Mouse (Mus musculus): Measurements from ENCODE around the gene 1700023F06Rik. TPM values are rescaled to one million over a fixed set of nuclear protein-coding genes. Genes with fewer than 3 reads are reported as not detected.

1700023F06Rik gene
- total and polyA plus RNA-seq, 3 experiments, result not detected

DNA sequence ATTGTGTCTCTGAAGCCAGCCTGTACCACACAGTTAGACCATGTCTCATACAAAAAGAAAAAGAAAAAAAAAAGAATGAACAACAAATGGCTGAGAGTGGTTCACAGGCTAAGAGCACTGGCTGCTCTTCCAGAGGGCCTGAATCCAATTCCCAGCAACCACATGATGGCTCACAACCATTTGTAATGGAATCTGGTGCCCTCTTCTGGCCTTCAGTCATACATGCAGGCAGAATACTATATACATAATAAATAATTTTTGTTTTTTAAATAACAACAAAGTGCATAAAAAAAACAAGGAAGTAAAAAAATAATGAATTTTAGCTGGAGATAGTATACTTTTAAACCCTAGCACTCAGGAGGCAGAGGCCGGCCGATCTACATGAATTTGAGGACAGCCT is 21.2 kb upstream of the 1700023F06Rik start:
- H3K79me2 ChIP-seq (replicated peaks; ENCODE audit: control insufficient read depth, extremely low read depth, insufficient read depth, poor library complexity, severe bottlenecking), result no peaks in the 10 kb centered on the region
- H3K4me2 ChIP-seq (ENCODE audit: insufficient read depth, low read depth, poor library complexity, severe bottlenecking), result no peak overlapping the region
- dilution Hi-C loops (cut with MboI; ENCODE audit: extremely low pct_ligation_motif_present, extremely low pct_unique_long_range_greater_than_20kb, low sequenced_read_pairs), result no loop called here
- peaks cover 12% of the 10 kb centered on the region for H3K9me3 ChIP-seq (replicated peaks; ENCODE audit: low read length)
- TF ChIP-seq USF1 (IDR thresholded peaks at IDR 0.05; ENCODE audit: low read depth, low read length), result no peak
- TF ChIP-seq SMC3 (IDR thresholded peaks at IDR 0.05; ENCODE audit: low read depth, low read length), result peak; percentile 37
- no peak for TF ChIP-seq TCF12 (IDR thresholded peaks at IDR 0.05; ENCODE audit: low read depth, low read length)
- peak; percentile 34 for TF ChIP-seq RAD21 (IDR thresholded peaks at IDR 0.05; ENCODE audit: low read depth, low read length)
- TF ChIP-seq CTCF (conservative IDR thresholded peaks at IDR 0.05 in 1 of 2, IDR thresholded peaks at IDR 0.05 in 1 of 2; ENCODE audit: low read depth in 2 of 2, low read length in 2 of 2), result peak in 1 of 2 experiments; percentile 50; a peak in 2 of 4 replicates
- no peak for TF ChIP-seq JUND (conservative IDR thresholded peaks at IDR 0.05; ENCODE audit: low read depth, low read length)
- in situ Hi-C loops (cut with MboI; ENCODE audit: low pct_ligation_motif_present, low pct_unique_long_range_greater_than_20kb, low sequenced_read_pairs), result no loop called here
- H3K4me3 ChIP-seq (replicated peaks in 1 of 3; ENCODE audit: low read depth in 2 of 3, low read length in 2 of 3, poor library complexity in 1 of 3), result no peak overlapping the region
- H3K4me1 ChIP-seq (ENCODE audit: control insufficient read depth in 1 of 2, insufficient read depth in 2 of 2), result peaks cover 10 to 46% of the 10 kb centered on the region in 2 experiments
- no peak overlapping the region for H3K9ac ChIP-seq (ENCODE audit: insufficient read depth, low read depth)
- no peak overlapping the region for H3K27ac ChIP-seq (ENCODE audit: insufficient read depth, low read depth)
- H3K27me3 ChIP-seq (replicated peaks), result no peaks in the 10 kb centered on the region
- DNase-seq (ENCODE audit: extremely low read depth), result no peak
- peaks cover 60 to 91% of the 10 kb centered on the region in 2 experiments for H3K36me3 ChIP-seq (replicated peaks in 1 of 2; ENCODE audit: control insufficient read depth in 1 of 2, insufficient read depth in 1 of 2, low read length in 1 of 2)

DNA sequence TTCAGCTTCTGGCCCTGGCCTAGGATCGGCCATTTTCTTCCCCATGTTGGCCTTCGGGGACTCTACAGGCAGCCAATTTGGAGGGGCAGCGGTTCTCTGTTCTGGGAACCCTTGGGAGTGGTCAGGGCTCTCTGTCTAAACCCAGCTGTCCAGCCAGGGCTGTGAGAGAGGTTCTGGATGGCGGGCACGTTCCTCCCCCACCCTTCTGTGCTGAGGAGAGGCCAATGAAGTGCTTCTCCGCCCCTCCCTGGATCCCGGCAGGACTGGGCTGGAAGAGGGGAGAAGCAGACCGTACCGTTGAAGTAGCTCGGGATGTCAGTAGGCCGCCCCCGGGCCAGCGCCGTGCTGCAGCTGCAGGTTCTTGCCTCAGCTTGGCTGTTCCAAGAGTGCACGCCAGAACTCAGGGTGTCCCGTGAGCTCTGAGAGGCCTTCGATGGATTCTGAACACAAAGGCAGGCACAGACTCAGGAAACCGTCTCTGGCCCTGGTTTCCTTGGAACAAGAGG is 15.6 kb upstream of the 1700023F06Rik start:
- H3K79me2 ChIP-seq (replicated peaks; ENCODE audit: control insufficient read depth, extremely low read depth, insufficient read depth, poor library complexity, severe bottlenecking), result no peaks in the 10 kb centered on the region
- H3K36me3 ChIP-seq (replicated peaks in 1 of 2; ENCODE audit: control insufficient read depth in 1 of 2, insufficient read depth in 1 of 2, low read length in 1 of 2), result peaks cover 70 to 91% of the 10 kb centered on the region in 2 experiments
- dilution Hi-C loops (cut with MboI; ENCODE audit: extremely low pct_ligation_motif_present, extremely low pct_unique_long_range_greater_than_20kb, low sequenced_read_pairs), result no loop called here
- H3K9ac ChIP-seq (ENCODE audit: insufficient read depth, low read depth), result no peak overlapping the region
- DNase-seq (ENCODE audit: extremely low read depth), result no peak
- no peak overlapping the region for H3K27ac ChIP-seq (ENCODE audit: insufficient read depth, low read depth)
- peaks cover under 1% of the 10 kb centered on the region for H3K9me3 ChIP-seq (replicated peaks; ENCODE audit: low read length)
- H3K4me3 ChIP-seq (replicated peaks in 1 of 3; ENCODE audit: low read depth in 2 of 3, low read length in 2 of 3, poor library complexity in 1 of 3), result no peak overlapping the region
- TF ChIP-seq PAX5 (IDR thresholded peaks at IDR 0.05; ENCODE audit: low read length) (no peak), HCFC1 (IDR thresholded peaks at IDR 0.05; ENCODE audit: low read depth, low read length) (no peak), SMC3 (IDR thresholded peaks at IDR 0.05; ENCODE audit: low read depth, low read length) (no peak), MXI1 (IDR thresholded peaks at IDR 0.05; ENCODE audit: low read depth, low read length) (no peak), E2F4 (IDR thresholded peaks at IDR 0.05; ENCODE audit: insufficient replicate concordance, low read depth, low read length) (no peak), MAFK (IDR thresholded peaks at IDR 0.05; ENCODE audit: insufficient replicate concordance, low read length) (no peak), POLR2AphosphoS2 (IDR thresholded peaks at IDR 0.05; ENCODE audit: low read depth, low read length) (no peak), ZMIZ1 (IDR thresholded peaks at IDR 0.05; ENCODE audit: low read depth, low read length) (no peak), UBTF (IDR thresholded peaks at IDR 0.05; ENCODE audit: low read depth, low read length) (no peak), ELF1 (IDR thresholded peaks at IDR 0.05; ENCODE audit: low read depth, low read length) (no peak), TBP (conservative IDR thresholded peaks at IDR 0.05; ENCODE audit: low read depth, low read length) (no peak), MAX (IDR thresholded peaks at IDR 0.05; ENCODE audit: low read length) (no peak), ETS1 (conservative IDR thresholded peaks at IDR 0.05; ENCODE audit: low read depth, low read length) (no peak)
- no peak overlapping the region for H3K4me2 ChIP-seq (ENCODE audit: insufficient read depth, low read depth, poor library complexity, severe bottlenecking)
- in situ Hi-C loops (cut with MboI; ENCODE audit: low pct_ligation_motif_present, low pct_unique_long_range_greater_than_20kb, low sequenced_read_pairs), result no loop called here
- no peaks in the 10 kb centered on the region for H3K27me3 ChIP-seq (replicated peaks)
- peaks cover 0 to 25% of the 10 kb centered on the region in 2 experiments; a peak in 2 of 4 replicates for H3K4me1 ChIP-seq (ENCODE audit: control insufficient read depth in 1 of 2, insufficient read depth in 2 of 2)

All from CH12.LX (cell line).